Mouse (Mus musculus) CH12.LX (cell line): ENCODE results near the gene Btbd19.

ENCODE experiments used
- CHD2 ChIP-seq: IDR thresholded peaks from 2 replicates; pipeline ENCODE4 v1.6.1; 2011; ENCODE audit warnings: low read length, improper control_type of control experiment
- CTCF ChIP-seq, 2 experiments: IDR thresholded peaks in 1 of 2; conservative IDR thresholded peaks in 1 of 2; 2 replicates each; pipeline ENCODE4 v1.5.1; 2011 to 2012; ENCODE audit warnings: low read depth in 2 of 2, low read length in 2 of 2, improper control_type of control experiment in 1 of 2, inconsistent platforms in 1 of 2, mild to moderate bottlenecking in 1 of 2, moderate library complexity in 1 of 2
- E2F4 ChIP-seq: IDR thresholded peaks from 2 replicates; pipeline ENCODE4 v1.6.1; 2011; ENCODE audit warnings: low read depth, low read length, improper control_type of control experiment; ENCODE audit not compliant: insufficient replicate concordance
- EP300 ChIP-seq: IDR thresholded peaks from 2 replicates; pipeline ENCODE4 v1.6.1; 2011; ENCODE audit warnings: low read length, improper control_type of control experiment
- ETS1 ChIP-seq: conservative IDR thresholded peaks from 2 replicates; pipeline ENCODE4 v1.6.1; 2012; ENCODE audit warnings: low read depth, mild to moderate bottlenecking, inconsistent platforms, low read length, improper control_type of control experiment, moderate library complexity
- HCFC1 ChIP-seq: IDR thresholded peaks from 2 replicates; pipeline ENCODE4 v1.6.1; 2012; ENCODE audit warnings: low read depth, mild to moderate bottlenecking, inconsistent platforms, low read length, improper control_type of control experiment
- MAX ChIP-seq: IDR thresholded peaks from 2 replicates; pipeline ENCODE4 v1.6.1; 2011; ENCODE audit warnings: low read length, improper control_type of control experiment
- MEF2A ChIP-seq: IDR thresholded peaks from 2 replicates; pipeline ENCODE4 v1.6.1; 2014; ENCODE audit warnings: low read depth, mild to moderate bottlenecking, inconsistent platforms, low read length, improper control_type of control experiment, borderline replicate concordance
- POLR2A ChIP-seq: IDR thresholded peaks from 2 replicates; pipeline ENCODE4 v1.6.1; 2011; ENCODE audit warnings: low read depth, mild to moderate bottlenecking, improper control_type of control experiment, low read length
- POLR2AphosphoS2 ChIP-seq: IDR thresholded peaks from 2 replicates; pipeline ENCODE4 v1.6.1; 2011; ENCODE audit warnings: low read depth, low read length, improper control_type of control experiment
- TBP ChIP-seq: conservative IDR thresholded peaks from 2 replicates; pipeline ENCODE4 v1.6.1; 2011; ENCODE audit warnings: low read depth, low read length, improper control_type of control experiment
- UBTF ChIP-seq: IDR thresholded peaks from 2 replicates; pipeline ENCODE4 v1.6.1; 2012; ENCODE audit warnings: low read depth, mild to moderate bottlenecking, inconsistent platforms, low read length, improper control_type of control experiment, moderate library complexity
- ZKSCAN1 ChIP-seq: IDR thresholded peaks from 2 replicates; pipeline ENCODE4 v1.6.1; 2012; ENCODE audit warnings: low read depth, inconsistent platforms, low read length, improper control_type of control experiment, borderline replicate concordance

GRCm38 (mm10) chr4:117108524-117108849 lies 17.0 kb downstream of the Btbd19 start:
- TF ChIP-seq MAX (no peak), CTCF (conservative IDR thresholded peaks at IDR 0.05 in 1 of 2, IDR thresholded peaks at IDR 0.05 in 1 of 2; ENCODE audit: low read depth in 2 of 2, low read length in 2 of 2) (no peak), EP300 (no peak), ETS1 (no peak), POLR2AphosphoS2 (no peak), ZKSCAN1 (no peak), HCFC1 (no peak), CHD2 (no peak), E2F4 (no peak), MEF2A (no peak), TBP (no peak), POLR2A (no peak), UBTF (no peak)
